Mouse (Mus musculus) liver, embryonic 14.5 days (tissue): ENCODE results near the gene Crb2. TPM values are rescaled to one million over a fixed set of nuclear protein-coding genes. Genes with fewer than 3 reads are reported as not detected.

Experiments
- ATAC-seq: fragments of 200-750 bp; cut with Nextera tagmentation; 2 replicates; pipeline ENCODE4 v1.8.0; 2017; ENCODE audit warnings: moderate number of reproducible peaks, mild to moderate bottlenecking, moderate library complexity; ENCODE audit not compliant: insufficient read depth
- DNase-seq, 3 experiments: peaks; one replicate each; pipeline ENCODE4 v3.0.0-alpha.2; 2012 to 2013; ENCODE audit warnings: low read depth in 3 of 3, low spot score in 3 of 3
- H3K27ac ChIP-seq: fragments of 300-500 bp; sonication (generic); 2 replicates; pipeline ENCODE4 v1.5.1; 2014; ENCODE audit warnings: moderate library complexity, mild to moderate bottlenecking, control low read depth, inconsistent platforms
- H3K27me3 ChIP-seq: fragments of 300-500 bp; sonication (generic); 2 replicates; pipeline ENCODE4 v1.6.1; 2014; ENCODE audit warnings: mild to moderate bottlenecking, low read length, moderate library complexity; ENCODE audit not compliant: control insufficient read depth, insufficient read depth
- H3K36me3 ChIP-seq: fragments of 300-500 bp; sonication (generic); replicated peaks from 2 replicates; pipeline ENCODE4 v1.6.1; 2014; ENCODE audit warnings: low read depth; ENCODE audit not compliant: control insufficient read depth, insufficient read depth
- H3K4me1 ChIP-seq, 2 experiments: fragments of 200-500 bp in 1 of 2; fragments of 300-500 bp in 1 of 2; sonication (generic) in 1 of 2; replicated peaks; 2 replicates each; pipeline ENCODE4 v1.6.1; 2012 to 2014; ENCODE audit warnings: antibody characterized with exemption in 1 of 2, inconsistent platforms in 1 of 2, low read length in 1 of 2; ENCODE audit not compliant: control insufficient read depth in 2 of 2, insufficient read depth in 2 of 2
- H3K4me2 ChIP-seq: fragments of 300-500 bp; sonication (generic); 2 replicates; pipeline ENCODE4 v1.6.1; 2014; ENCODE audit warnings: low read depth, mild to moderate bottlenecking, control low read depth, moderate library complexity
- H3K4me3 ChIP-seq, 2 experiments: fragments of 200-500 bp in 1 of 2; fragments of 300-500 bp in 1 of 2; sonication (generic) in 1 of 2; 2 replicates each; pipeline ENCODE4 v1.5.1; 2012 to 2014; ENCODE audit warnings: low read depth in 2 of 2, low read length in 2 of 2, mild to moderate bottlenecking in 2 of 2, control low read depth in 1 of 2, inconsistent platforms in 1 of 2, moderate library complexity in 1 of 2; ENCODE audit not compliant: insufficient read depth in 1 of 2
- H3K9ac ChIP-seq: fragments of 300-500 bp; sonication (generic); replicated peaks from 2 replicates; pipeline ENCODE4 v1.6.1; 2014; ENCODE audit warnings: mild to moderate bottlenecking, control low read depth, moderate library complexity
- H3K9me3 ChIP-seq: fragments of 300-500 bp; sonication (generic); 2 replicates; pipeline ENCODE4 v1.6.1; 2016; ENCODE audit warnings: low read length, mixed read lengths; ENCODE audit not compliant: control insufficient read depth
- CTCF ChIP-seq: IDR thresholded peaks from 2 replicates; pipeline ENCODE4 v1.5.1; 2016; ENCODE audit warnings: antibody characterized with exemption, low read depth, control low read depth
- EP300 ChIP-seq: IDR thresholded peaks from 2 replicates; pipeline ENCODE4 v1.6.1; 2016; ENCODE audit warnings: antibody characterized with exemption, low read depth
- WGBS: fragments of 180-500 bp; shearing (Covaris S2); extraction: QIAGEN DNeasy Blood & Tissue Kit; methylation state at CpG from one replicate; pipeline ENCODE4 v1.1.7; 2014; ENCODE audit not compliant: insufficient replicate concordance; 5-methylcytosine and 5-hydroxymethylcytosine counted together
- polyA plus RNA-seq, 2 experiments: library from polyadenylated mRNA; depleted of rRNA in 1 of 2; stranded (reverse) in 1 of 2; unstranded in 1 of 2; fragments of >200 nt; fragmentation: Nextera tagmentation in 1 of 2; extraction: Ambion mirVana in 1 of 2; gene quantifications; 2 replicates each; pipeline versions ENCODE4 v1.2.1 to v1.2.3; 2012 to 2014

Crb2 gene
- polyA plus RNA-seq, 2 experiments: 0.10 to 0.17 TPM

DNA sequence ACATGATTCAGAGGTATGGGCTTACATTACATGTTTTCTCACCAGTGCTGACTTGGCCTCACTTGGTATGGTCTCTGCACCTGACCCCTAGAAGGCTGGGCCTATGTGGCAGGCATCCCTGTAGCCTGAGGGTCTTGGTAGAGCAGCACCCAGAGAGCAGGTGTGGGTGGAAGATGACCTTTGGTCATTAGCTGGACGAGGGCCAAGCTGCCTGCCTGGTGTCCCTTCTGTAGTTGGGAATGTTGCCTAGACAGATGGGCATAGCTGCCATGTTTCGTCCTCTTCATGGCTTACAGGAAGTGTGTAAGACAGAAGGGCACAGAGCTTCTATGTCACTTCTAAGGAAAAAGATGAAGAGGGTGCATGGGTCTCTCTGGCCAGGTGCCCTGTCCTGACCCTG lies 47.8 kb downstream of the Crb2 start:
- WGBS: 60% methylated on average over 2 of the region's 2 CpGs

DNA sequence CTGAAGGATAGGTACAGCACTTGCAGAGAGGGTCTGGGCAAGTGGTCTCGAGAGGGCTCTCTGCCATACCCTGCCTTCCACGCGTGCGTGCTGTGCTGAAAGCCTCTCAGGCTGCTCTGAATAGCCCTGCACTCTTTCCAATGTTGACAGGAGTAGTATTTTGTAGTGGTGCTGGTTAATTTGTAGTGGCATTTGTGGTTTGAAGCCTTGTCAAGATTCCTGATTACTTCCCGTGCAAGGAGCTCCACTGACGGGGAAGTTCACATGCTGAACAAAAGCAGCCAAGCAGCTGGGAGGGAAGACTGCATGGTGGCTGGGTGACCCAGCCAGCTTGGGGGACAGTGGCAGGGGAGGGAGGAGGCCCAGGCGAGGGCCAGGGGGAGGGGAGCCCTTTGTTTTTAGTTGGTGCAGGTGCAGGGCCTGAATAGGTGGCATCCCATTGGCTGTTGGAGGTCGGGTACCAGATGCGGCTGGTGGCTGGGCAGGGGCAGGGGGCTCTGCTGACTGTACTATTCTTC lies 53.8 kb downstream of the Crb2 start:
- no peaks in the 10 kb centered on the region for H3K36me3 ChIP-seq
- no peak for ATAC-seq
- no peaks in the 10 kb centered on the region for H3K9me3 ChIP-seq
- 50% methylated on average over 9 of the region's 9 CpGs for WGBS
- H3K4me1 ChIP-seq: no peaks in the 10 kb centered on the region
- no peak overlapping the region for H3K4me2 ChIP-seq
- no peak overlapping the region for H3K4me3 ChIP-seq
- H3K27ac ChIP-seq: no peak overlapping the region
- no peak overlapping the region for H3K9ac ChIP-seq
- no peak for TF ChIP-seq CTCF
- TF ChIP-seq EP300: no peak
- H3K27me3 ChIP-seq: no peaks in the 10 kb centered on the region
- no peak for DNase-seq

More for the DNA sequence above, 47.8 kb downstream of the Crb2 start:
- no peaks in the 10 kb centered on the region for H3K27me3 ChIP-seq
- no peaks in the 10 kb centered on the region for H3K36me3 ChIP-seq
- no peak overlapping the region for H3K4me3 ChIP-seq
- no peak for TF ChIP-seq CTCF
- TF ChIP-seq EP300: no peak
- H3K9ac ChIP-seq: no peak overlapping the region
- H3K4me1 ChIP-seq: no peaks in the 10 kb centered on the region
- DNase-seq (no peak), ATAC-seq (no peak)
- H3K4me2 ChIP-seq: no peak overlapping the region
- H3K27ac ChIP-seq: no peak overlapping the region
- no peaks in the 10 kb centered on the region for H3K9me3 ChIP-seq

DNA sequence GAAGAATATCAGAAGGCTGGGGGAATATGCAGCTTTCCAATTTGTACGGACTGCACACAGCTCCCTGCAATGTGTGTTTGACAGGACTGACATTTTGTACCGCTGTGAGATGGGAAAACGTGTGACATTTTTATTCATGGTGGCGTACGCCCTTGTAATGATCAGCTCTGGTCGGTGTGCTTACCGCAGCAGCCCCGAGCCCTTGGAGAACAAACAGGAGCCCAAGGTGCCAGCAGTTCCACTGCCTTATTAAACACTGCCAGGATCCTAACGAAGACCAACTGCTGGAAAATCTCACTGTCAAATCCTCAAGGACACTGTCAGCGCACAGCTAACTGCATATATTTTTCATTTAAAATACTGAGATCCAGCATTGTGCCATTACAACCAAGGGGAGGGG lies 56.2 kb downstream of the Crb2 start:
- Histone ChIP-seq H3K36me3 (no peaks in the 10 kb centered on the region), H3K27me3 (no peaks in the 10 kb centered on the region), H3K27ac (no peak overlapping the region), H3K4me2 (no peak overlapping the region), H3K4me3 (no peak overlapping the region), H3K9me3 (no peaks in the 10 kb centered on the region), H3K4me1 (no peaks in the 10 kb centered on the region), H3K9ac (no peak overlapping the region)
- no peak for TF ChIP-seq CTCF
- no peak for TF ChIP-seq EP300
- DNase-seq (no peak), ATAC-seq (no peak)
- 79% methylated on average over 10 of the region's 10 CpGs for WGBS

DNA sequence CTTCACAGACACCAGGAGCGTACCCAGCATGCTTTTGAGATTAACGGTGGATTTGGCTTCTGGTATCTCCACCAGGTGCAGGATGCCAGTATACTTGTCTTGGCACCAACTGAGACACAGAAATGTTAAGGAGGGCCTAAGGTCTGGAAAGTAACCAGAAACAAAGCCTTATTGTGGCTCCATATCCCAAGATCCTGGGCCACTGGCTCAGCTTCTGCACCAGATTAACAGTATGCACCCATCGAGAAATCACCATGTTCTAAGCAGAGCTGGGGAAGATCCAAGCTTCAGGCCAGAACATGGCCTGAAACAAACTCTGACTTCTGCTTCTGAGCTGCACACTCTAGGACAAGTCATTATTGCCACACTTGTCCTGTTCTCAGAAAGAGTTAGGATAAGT lies 60.9 kb downstream of the Crb2 start:
- DNase-seq: no peak
- H3K9me3 ChIP-seq: no peaks in the 10 kb centered on the region
- no peak overlapping the region for H3K9ac ChIP-seq
- 79% methylated on average over 3 of the region's 3 CpGs for WGBS
- no peaks in the 10 kb centered on the region for H3K36me3 ChIP-seq
- no peak overlapping the region for H3K4me2 ChIP-seq
- TF ChIP-seq EP300 (no peak), CTCF (no peak)
- no peak overlapping the region for H3K4me3 ChIP-seq
- no peak for ATAC-seq
- H3K27ac ChIP-seq: no peak overlapping the region
- H3K4me1 ChIP-seq: no peaks in the 10 kb centered on the region
- no peaks in the 10 kb centered on the region for H3K27me3 ChIP-seq

DNA sequence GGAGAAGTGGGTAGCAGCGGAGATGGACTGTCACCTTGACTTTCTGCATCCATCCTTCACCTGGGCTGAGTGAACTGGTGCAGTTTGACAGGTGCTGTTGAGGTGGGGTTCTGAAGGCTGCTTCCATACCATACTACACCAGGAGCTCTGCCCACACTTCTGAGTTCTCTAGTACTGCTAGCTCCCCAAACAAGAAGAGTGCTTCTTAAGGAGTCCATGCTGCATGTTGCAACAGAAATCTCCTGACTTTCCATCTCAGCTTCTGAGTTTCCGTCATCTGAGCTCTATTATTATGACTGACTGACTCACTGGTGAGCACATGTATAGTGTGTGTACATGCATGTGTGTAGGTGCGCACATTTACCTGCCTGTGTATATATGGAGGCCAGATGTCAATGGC lies 61.5 kb downstream of the Crb2 start:
- H3K4me3 ChIP-seq: no peak overlapping the region
- TF ChIP-seq CTCF: no peak
- TF ChIP-seq EP300: no peak
- DNase-seq (no peak), ATAC-seq (no peak)
- no peaks in the 10 kb centered on the region for H3K27me3 ChIP-seq
- 89% methylated on average over 3 of the region's 3 CpGs for WGBS
- no peaks in the 10 kb centered on the region for H3K9me3 ChIP-seq
- no peak overlapping the region for H3K27ac ChIP-seq
- H3K36me3 ChIP-seq: no peaks in the 10 kb centered on the region
- no peak overlapping the region for H3K4me2 ChIP-seq
- no peaks in the 10 kb centered on the region for H3K4me1 ChIP-seq
- no peak overlapping the region for H3K9ac ChIP-seq
